Mouse (Mus musculus): ENCODE results near the gene D130043K22Rik.
A peak's percentile ranks its signal among the peaks of the same experiment; 100 is the strongest.
"Not testable (repeated sequence)": the region's sequence is repeated elsewhere in the genome, so short reads cannot be mapped to it uniquely, and the experiment has no call there.

The D130043K22Rik gene

DNA sequence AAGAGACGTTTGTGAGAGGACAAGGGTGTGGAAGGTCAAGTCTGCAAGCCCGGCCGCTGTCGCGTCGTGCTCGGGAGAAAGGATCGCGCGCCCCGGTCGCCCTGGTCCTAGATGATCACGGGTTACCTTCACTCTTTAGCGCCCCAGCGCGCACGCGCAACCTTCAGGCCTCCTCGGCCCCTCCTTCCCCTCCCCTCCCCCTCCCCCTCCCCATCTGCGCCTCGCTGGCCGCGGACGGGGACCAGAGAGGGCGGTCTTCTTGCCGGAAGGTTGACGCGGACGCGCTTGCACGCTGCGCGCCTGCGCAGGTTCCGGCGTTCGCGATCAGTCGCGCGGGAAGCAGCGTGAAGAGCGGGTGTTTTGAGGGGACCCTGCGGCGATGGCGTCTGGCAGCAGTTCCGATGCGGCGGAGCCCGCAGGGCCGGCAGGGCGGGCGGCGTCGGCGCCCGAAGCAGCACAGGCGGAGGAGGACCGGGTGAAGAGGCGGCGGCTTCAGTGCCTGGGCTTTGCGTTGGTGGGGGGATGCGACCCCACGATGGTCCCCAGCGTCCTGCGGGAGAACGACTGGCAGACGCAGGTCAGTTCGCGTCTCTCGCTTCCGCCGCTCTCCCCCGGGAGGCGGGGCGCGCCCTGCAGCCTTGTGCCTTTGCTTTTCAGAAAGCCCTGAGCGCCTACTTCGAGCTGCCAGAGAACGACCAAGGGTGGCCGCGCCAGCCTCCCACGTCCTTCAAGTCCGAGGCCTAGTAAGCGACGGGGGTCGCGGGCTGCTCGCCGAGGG lies 13.4 kb upstream of the D130043K22Rik start, which contains the start of the genes Acot13 and Tdp2:
TSS of gene Acot13 (minus strand) at position 188 of the 778 bp plus-strand sequence.
TSS of gene Tdp2 (plus strand) at position 327 of the 778 bp plus-strand sequence.
- DNase-seq (ENCODE audit: low spot score in 2 of 2), result peak; percentile 88

- DNase-seq (ENCODE audit: low spot score in 2 of 2), result no peak
These were observed 12.7 kb upstream of the D130043K22Rik start for GRCm38 (mm10) chr13:24832131-24832810.

GRCm38 (mm10) chr13:24832811-24833155 lies 12.2 kb upstream of the D130043K22Rik start:
- DNase-seq (ENCODE audit: low spot score in 2 of 2), result no peak

DNA sequence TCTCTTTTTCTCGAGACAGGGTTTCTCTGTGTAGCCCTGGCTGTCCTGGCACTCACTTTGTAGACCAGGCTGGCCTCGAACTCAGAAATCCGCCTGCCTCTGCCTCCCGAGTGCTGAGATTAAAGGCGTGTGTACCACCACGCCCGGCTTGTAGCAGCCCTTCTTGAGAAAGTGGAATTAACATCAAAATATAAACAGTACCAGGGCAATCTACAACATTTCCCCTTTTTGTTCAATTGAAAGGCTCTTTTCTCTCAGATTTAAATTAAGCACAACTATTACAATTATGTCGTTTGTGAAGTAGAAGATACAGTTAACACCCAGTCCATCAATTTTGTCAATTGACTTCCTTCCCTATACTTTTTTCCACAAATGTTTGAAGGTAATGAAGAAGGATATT lies 7.2 kb upstream of the D130043K22Rik start:
- not testable (repeated sequence) for DNase-seq (ENCODE audit: low spot score in 2 of 2)

DNA sequence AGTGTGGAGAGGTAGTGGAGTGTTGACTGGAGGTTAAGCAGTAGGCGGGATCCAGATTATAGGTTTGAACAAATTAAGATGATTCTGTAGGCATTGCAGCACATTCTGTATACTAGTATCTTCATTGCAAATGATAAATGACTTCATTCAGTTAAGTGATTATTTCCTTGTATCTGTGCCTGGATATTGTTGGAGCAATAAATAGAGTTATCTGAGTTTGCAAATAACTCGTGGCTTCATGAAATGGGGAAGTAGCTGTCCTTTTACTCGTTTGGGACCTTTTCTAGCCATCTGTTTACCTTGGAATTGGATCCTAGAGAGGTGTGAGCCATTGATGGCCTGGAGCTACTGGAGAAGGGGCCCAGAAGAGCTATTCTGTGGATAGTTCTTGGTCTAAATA lies 5.1 kb upstream of the D130043K22Rik start:
- no peak for DNase-seq (ENCODE audit: low spot score in 2 of 2)

GRCm38 (mm10) chr13:24841702-24842101 lies 3.2 kb upstream of the D130043K22Rik start:
- no peak for DNase-seq (ENCODE audit: low spot score in 2 of 2)

- DNase-seq (ENCODE audit: low spot score in 2 of 2), result no peak
These were observed 4.4 kb downstream of the D130043K22Rik start for GRCm38 (mm10) chr13:24849318-24849717.

DNA sequence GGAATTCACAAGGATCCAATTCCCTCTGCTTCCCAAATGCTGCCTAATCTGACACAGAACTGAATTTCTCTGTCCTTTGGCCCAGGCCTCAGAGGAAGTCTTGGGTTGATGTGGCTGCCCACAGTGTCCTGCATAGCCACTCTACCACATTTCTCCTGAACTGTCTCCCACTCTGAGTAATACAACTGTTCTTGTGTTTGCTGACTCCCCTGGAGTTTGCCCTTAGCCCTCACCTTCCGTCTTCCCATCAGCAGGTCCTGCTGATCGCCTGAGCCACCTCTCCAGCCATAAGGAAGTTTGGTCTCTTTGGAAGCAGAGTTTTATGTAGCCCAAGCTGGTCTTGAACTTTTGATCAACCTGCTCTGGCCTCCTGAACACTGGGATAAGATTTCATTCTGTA lies 7.1 kb downstream of the D130043K22Rik start:
- no peak for DNase-seq (ENCODE audit: low spot score in 2 of 2)

DNA sequence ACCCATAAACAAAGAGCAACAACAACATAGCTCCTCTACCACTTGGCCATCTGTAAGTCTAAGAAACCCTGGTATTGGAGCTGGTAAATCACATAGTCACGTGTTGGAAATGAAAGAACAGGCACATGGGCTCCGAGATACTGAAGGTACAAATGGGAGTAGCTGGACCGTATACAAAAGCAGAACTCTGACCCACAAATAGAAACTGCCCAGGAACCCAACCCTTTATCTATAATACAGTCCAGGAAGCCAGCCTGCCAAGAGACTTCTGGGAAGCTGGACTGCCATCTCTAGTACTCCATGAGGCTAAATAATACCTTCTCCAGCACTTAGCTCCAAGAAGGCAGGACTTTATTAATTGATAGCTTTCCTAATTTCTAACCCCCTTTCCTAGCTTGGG lies 7.6 kb downstream of the D130043K22Rik start:
- no peak for DNase-seq (ENCODE audit: low spot score in 2 of 2)

- no peak for DNase-seq (ENCODE audit: low spot score in 2 of 2)
These were observed 14.2 kb downstream of the D130043K22Rik start for GRCm38 (mm10) chr13:24859115-24859514.

- no peak for DNase-seq (ENCODE audit: low spot score in 2 of 2)
These were observed 16.1 kb downstream of the D130043K22Rik start for GRCm38 (mm10) chr13:24861084-24861483.

DNA sequence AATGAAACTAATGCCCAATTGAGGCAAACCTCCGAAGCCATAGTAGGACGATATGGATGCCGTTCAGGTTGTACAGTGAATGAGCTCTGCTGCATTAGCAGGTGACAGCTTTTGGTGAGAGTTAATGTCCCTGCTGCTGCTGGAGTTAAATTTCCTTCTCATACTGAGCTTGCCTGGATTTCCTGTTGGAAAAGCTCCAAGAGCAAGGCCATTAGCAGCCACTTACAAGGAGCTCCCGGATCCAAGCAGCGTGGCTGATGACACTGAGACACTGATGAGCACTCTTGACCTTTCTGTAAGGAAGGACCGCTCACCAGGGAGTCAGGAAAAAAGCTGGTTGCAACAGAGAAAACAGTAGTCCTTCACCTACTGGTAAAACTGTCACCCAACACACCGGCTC lies 17.1 kb downstream of the D130043K22Rik start:
- DNase-seq (ENCODE audit: low spot score in 2 of 2), result no peak

- DNase-seq (ENCODE audit: low spot score in 2 of 2), result peak in 1 of 2 experiments; percentile 21
These were observed 17.6 kb downstream of the D130043K22Rik start for GRCm38 (mm10) chr13:24862520-24862919.

DNA sequence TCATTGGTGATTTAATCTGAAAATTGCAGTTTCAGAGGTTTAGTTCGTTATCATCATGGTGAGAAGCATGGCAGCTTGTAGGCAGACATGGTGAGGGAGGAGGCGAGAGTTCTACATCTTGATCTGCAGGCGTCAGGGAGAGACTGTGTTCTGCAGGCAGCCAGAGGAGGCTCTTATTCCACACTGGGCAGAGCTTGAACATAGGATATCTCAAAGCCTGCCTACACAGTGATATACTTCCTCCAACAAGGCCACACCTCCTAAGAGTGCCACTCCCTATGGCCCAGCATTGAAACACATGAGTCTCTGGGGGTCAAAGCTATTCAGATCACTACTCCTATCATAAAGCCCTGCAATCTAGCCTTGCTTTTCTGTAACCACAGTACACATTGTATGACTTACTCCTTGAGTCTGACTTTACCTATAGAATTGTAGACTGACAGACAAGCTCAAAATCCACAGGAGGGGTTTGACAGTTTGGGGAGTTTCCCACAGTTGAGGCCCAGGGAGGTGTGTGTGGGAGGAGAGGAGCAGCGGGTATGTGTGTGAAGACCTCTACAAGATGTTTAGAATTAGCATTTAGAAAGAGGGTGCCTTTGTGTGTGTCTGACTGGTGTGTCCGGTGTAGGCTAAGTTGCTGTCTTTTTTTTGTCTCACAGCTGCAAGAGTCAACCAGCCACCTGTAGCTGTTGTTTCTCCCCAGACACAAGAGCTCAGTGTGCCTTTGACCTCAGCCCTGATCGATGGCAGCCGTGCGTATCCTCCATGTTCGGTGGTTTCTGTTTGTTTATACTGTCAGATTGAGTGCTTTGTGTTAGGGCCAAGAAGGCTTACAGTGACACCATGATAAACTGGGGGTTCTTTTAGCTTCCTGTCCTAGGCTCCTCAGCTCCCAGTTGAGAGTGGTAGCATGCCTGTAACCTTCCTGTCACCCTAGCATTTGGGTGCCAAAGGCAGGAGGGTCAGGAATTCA lies 21.8 kb downstream of the D130043K22Rik start:
- DNase-seq (ENCODE audit: low spot score in 2 of 2), result no peak

- DNase-seq (ENCODE audit: low spot score in 2 of 2), result no peak
These were observed 22.9 kb downstream of the D130043K22Rik start for GRCm38 (mm10) chr13:24867789-24868188.

DNA sequence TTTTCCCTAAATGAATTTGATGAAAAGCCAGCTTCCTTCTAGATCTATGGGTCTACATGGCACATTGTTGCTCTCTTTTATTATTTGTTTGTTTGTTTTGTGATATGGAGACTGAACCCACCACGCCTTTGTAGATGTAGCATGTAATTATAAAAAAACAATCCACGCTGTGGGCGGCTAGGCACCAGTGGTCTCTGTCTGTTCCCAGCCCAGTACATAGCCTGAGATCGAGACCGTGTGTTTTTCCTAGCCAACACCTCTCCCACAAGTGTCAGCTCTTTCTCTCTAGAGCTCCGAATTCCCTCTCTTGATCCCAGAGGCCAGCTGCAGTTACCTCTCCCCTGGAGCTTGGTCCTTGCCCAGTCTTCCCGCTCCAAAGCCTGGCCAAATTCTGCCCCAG lies 23.3 kb downstream of the D130043K22Rik start:
- DNase-seq (ENCODE audit: low spot score in 2 of 2), result no peak

- DNase-seq (ENCODE audit: low spot score in 2 of 2), result no peak
These were observed 34.6 kb downstream of the D130043K22Rik start for GRCm38 (mm10) chr13:24879359-24880040.

GRCm38 (mm10) chr13:24880208-24880607 lies 35.3 kb downstream of the D130043K22Rik start:
- no peak for DNase-seq (ENCODE audit: low spot score in 2 of 2)

GRCm38 (mm10) chr13:24880704-24881103 lies 35.8 kb downstream of the D130043K22Rik start:
- DNase-seq (ENCODE audit: low spot score in 2 of 2), result no peak

DNA sequence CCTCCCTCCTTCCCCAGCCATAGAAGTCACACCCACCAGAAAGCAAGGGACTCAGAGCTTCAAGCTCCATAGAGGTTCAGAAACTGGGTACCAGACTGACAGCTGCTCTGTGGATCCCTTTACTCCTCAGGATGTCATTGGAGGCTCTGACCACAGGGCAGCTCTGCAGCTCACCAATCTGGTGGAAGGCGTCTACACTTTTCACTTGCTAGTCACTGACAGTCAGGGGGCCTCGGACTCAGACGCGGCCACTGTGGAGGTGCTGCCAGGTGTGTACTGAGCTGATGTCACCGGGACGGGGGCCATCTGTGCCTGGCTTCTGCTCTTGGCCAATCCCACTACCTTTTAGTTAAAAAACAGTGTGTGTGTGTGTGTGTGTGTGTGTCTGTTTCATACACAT lies 37.5 kb downstream of the D130043K22Rik start:
- no peak for DNase-seq (ENCODE audit: low spot score in 2 of 2)

DNA sequence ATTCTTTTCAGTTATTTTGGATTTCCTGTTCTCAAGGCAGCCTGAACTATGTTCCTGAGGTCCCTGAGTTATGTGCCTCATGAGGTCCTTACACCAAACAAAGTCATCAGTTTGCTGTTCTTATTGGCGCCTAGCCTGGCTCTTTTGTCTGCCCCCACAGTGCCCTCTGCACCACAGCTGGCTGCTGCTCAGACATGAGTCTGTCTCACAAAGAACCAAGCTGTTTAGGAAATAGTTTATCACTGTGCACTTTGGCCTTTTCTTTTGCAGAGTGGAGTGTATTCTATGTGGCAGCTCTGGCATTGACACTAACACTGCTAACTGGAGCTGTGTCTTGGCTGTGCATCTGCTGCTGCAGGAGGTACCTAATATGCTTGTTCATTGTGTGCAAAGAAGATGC lies 44.6 kb downstream of the D130043K22Rik start:
- DNase-seq (ENCODE audit: low spot score in 2 of 2), result no peak

Measured in frontal cortex, postnatal 14 days (tissue).